Mouse (Mus musculus): ENCODE data around the gene Foxb1. TPM values are rescaled to one million over a fixed set of nuclear protein-coding genes. Genes with fewer than 3 reads are reported as not detected.

Foxb1 gene
- not detected in 2 replicates for polyA plus RNA-seq (2015; fragmentation: Nextera tagmentation; extraction: Ambion mirVana)

DNA sequence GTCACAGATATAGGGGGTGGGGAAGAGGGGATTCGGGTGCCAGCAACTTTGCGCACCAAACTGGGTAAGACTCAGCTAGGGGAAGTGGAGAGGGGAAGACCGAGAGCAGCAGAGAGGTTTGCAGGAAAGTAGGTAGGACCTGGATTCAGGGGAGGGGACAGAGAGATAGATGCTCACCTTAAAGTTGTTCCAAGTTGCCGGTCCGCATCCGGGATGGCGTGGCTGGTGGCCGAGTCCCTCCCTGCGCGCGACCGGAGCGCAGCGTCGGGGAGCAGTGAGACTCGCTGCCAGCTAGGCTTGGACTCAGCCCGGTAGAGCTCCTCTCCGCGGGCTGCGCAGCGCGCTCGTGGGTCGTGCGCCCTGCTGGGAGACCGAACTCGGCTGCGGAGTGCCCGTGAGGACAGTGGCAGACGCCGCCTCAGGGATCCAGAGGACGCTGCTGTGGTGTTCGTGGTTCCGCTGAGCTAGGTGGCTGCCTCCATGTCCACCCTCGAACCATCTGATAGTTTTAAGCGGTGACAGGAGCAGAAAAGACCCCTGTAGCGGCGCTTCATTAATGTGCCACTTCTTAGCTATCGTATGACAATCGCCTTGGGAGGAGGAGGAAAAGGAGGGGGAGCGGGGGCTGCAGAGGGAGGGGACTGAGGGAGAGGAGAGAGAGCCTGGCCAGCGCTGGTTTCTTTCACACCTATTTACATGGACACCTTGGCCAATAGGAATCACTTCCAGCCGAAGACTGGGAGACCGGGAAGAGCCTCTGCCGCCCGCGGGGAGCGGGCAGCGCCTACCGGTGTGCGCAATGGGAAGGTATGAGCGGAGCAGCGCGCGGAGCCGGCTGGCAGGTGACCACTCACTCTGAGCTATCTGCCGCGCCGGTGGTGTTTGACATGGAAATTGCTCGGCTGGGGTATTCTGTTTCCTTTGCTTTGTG lies at the start of gene Foxb1:
TSS of gene Foxb1 (minus strand) at position 570 of the 931 bp plus-strand sequence.
- ATAC-seq (replicated peaks; ENCODE audit: extremely low read depth, insufficient read depth, low FRiP score): no peak
- Histone ChIP-seq H3K9ac (ENCODE audit: low read length) (no peak within 1 kb of the TSS), H3K27ac (ENCODE audit: low read length) (no peak within 1 kb of the TSS), H3K4me3 (ENCODE audit: low read length) (no peak within 1 kb of the TSS; the same call in 1 of the 2 replicates), H3K27me3 (ENCODE audit: control insufficient read depth, insufficient read depth, low read length) (peaks cover 88% of the 10 kb centered on the region), H3K4me1 (ENCODE audit: control insufficient read depth, insufficient read depth, low read length) (peaks cover 3% of the 10 kb centered on the region; the same call in 1 of the 2 replicates), H3K9me3 (replicated peaks; ENCODE audit: control insufficient read depth, low read length) (no peaks in the 10 kb centered on the region), H3K4me2 (ENCODE audit: low read depth, low read length) (no peak within 1 kb of the TSS; the same call in 1 of the 2 replicates), H3K36me3 (ENCODE audit: control insufficient read depth, insufficient read depth) (no peaks in the 10 kb centered on the region)
- WGBS: 1% methylated on average over 60 of the region's 60 CpGs

- Histone ChIP-seq H3K9ac (ENCODE audit: low read length) (no peak overlapping the region), H3K4me2 (ENCODE audit: low read depth, low read length) (no peak overlapping the region), H3K4me3 (ENCODE audit: low read length) (no peak overlapping the region), H3K9me3 (replicated peaks; ENCODE audit: control insufficient read depth, low read length) (peaks cover 3% of the 10 kb centered on the region), H3K36me3 (ENCODE audit: control insufficient read depth, insufficient read depth) (no peaks in the 10 kb centered on the region), H3K4me1 (ENCODE audit: control insufficient read depth, insufficient read depth, low read length) (no peaks in the 10 kb centered on the region), H3K27me3 (ENCODE audit: control insufficient read depth, insufficient read depth, low read length) (no peaks in the 10 kb centered on the region), H3K27ac (ENCODE audit: low read length) (no peak overlapping the region)
- WGBS: 56% methylated on average over 7 of the region's 7 CpGs
- no peak for ATAC-seq (replicated peaks; ENCODE audit: extremely low read depth, insufficient read depth, low FRiP score)
These were observed 29.8 kb upstream of the Foxb1 start for GRCm38 (mm10) chr9:69790562-69790961.

GRCm38 (mm10) chr9:69779996-69780395 lies 19.3 kb upstream of the Foxb1 start:
- WGBS: 69% methylated on average over 2 of the region's 2 CpGs

DNA sequence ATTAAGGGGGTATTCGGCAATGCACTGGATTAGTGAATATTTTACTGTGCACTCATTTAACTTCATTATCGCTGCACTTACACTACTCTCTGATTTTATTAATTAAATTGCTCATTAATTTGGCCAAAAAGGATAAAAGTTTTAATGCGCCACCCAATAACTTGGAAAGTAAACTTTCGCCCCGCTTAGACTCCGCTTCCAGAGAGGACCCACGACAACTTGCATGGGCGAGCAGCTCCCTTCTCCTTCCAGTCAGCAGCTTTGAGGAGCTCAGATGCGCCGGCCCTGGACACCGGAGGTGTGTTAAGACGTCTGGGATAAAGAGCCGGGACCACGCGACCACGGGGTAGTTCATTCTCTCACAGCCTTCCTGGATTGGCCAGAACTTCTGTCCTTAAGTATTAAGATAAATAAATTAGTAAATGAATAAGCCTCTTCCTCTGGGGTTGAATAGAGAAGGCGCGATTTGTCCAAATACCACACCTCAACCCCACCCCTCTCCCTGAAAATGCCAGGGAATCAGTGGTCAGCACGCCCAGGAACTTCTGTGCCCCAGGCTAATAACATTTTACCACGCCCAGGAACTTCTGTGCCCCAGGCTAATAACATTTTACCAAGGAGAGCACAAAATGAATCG lies 9.3 kb upstream of the Foxb1 start:
- Histone ChIP-seq H3K4me2 (ENCODE audit: low read depth, low read length) (no peak overlapping the region), H3K27me3 (ENCODE audit: control insufficient read depth, insufficient read depth, low read length) (peaks cover 82% of the 10 kb centered on the region), H3K9ac (ENCODE audit: low read length) (no peak overlapping the region), H3K4me3 (ENCODE audit: low read length) (no peak overlapping the region), H3K9me3 (replicated peaks; ENCODE audit: control insufficient read depth, low read length) (no peaks in the 10 kb centered on the region), H3K36me3 (ENCODE audit: control insufficient read depth, insufficient read depth) (no peaks in the 10 kb centered on the region), H3K27ac (ENCODE audit: low read length) (no peak overlapping the region), H3K4me1 (ENCODE audit: control insufficient read depth, insufficient read depth, low read length) (no peaks in the 10 kb centered on the region)
- no peak for ATAC-seq (replicated peaks; ENCODE audit: extremely low read depth, insufficient read depth, low FRiP score)
- WGBS: 4% methylated on average over 21 of the region's 21 CpGs

More at GRCm38 (mm10) chr9:69779996-69780395, 19.3 kb upstream of the Foxb1 start:
- Histone ChIP-seq H3K27me3 (ENCODE audit: control insufficient read depth, insufficient read depth, low read length) (peaks cover 19% of the 10 kb centered on the region), H3K27ac (ENCODE audit: low read length) (no peak overlapping the region), H3K9ac (ENCODE audit: low read length) (no peak overlapping the region), H3K4me2 (ENCODE audit: low read depth, low read length) (no peak overlapping the region), H3K4me3 (ENCODE audit: low read length) (no peak overlapping the region), H3K36me3 (ENCODE audit: control insufficient read depth, insufficient read depth) (no peaks in the 10 kb centered on the region), H3K9me3 (replicated peaks; ENCODE audit: control insufficient read depth, low read length) (no peaks in the 10 kb centered on the region), H3K4me1 (ENCODE audit: control insufficient read depth, insufficient read depth, low read length) (no peaks in the 10 kb centered on the region)
- ATAC-seq (replicated peaks; ENCODE audit: extremely low read depth, insufficient read depth, low FRiP score): no peak

GRCm38 (mm10) chr9:69769091-69769948 lies 8.6 kb upstream of the Foxb1 start:
- H3K4me2 ChIP-seq (ENCODE audit: low read depth, low read length): no peak overlapping the region
- H3K9ac ChIP-seq (ENCODE audit: low read length): no peak overlapping the region
- peaks cover 87% of the 10 kb centered on the region for H3K27me3 ChIP-seq (ENCODE audit: control insufficient read depth, insufficient read depth, low read length)
- no peaks in the 10 kb centered on the region; the same call in 1 of the 2 replicates for H3K4me1 ChIP-seq (ENCODE audit: control insufficient read depth, insufficient read depth, low read length)
- no peaks in the 10 kb centered on the region for H3K36me3 ChIP-seq (ENCODE audit: control insufficient read depth, insufficient read depth)
- WGBS: 2% methylated on average over 36 of the region's 36 CpGs
- ATAC-seq (replicated peaks; ENCODE audit: extremely low read depth, insufficient read depth, low FRiP score): no peak
- no peak overlapping the region for H3K4me3 ChIP-seq (ENCODE audit: low read length)
- no peak overlapping the region for H3K27ac ChIP-seq (ENCODE audit: low read length)
- no peaks in the 10 kb centered on the region for H3K9me3 ChIP-seq (replicated peaks; ENCODE audit: control insufficient read depth, low read length)

DNA sequence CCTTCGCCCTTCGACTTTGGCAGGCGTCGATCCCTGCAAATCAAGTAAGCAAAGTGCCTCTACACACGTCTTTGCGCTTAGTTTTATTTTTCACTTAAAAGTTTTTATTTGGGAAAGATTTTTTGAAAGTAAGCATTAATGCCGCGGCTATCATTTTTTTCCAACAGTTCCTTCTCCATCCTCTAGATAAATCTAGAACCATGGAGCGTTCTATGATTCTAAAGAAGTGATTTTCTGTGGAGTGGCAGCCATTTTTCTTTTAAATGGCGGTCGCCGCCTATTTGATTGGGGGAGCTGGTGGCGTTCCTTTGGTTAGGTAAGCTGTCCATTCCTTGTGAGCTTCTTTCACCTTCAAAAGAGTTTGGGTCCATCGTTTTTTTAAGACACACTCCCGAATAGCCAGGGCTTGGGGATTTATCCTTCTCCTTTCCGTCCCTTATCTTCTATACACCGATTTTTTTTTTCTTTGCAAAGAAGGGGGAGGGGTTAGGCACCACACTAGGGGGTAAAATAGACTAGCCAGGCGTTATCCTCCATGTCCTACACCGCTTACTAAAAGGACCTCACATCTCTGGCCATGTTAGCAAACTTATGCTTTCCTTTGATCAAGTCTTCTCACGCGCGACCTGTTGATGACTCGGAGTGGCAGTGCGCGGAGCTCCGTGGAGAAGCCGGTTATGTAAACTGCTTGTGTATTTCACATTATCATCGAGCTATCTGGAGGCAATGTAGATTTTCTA lies 7.6 kb upstream of the Foxb1 start:
- Histone ChIP-seq H3K9ac (ENCODE audit: low read length) (no peak overlapping the region), H3K4me3 (ENCODE audit: low read length) (no peak overlapping the region), H3K9me3 (replicated peaks; ENCODE audit: control insufficient read depth, low read length) (no peaks in the 10 kb centered on the region), H3K36me3 (ENCODE audit: control insufficient read depth, insufficient read depth) (no peaks in the 10 kb centered on the region), H3K27me3 (ENCODE audit: control insufficient read depth, insufficient read depth, low read length) (peaks cover 93% of the 10 kb centered on the region), H3K4me1 (ENCODE audit: control insufficient read depth, insufficient read depth, low read length) (no peaks in the 10 kb centered on the region; the same call in 1 of the 2 replicates), H3K27ac (ENCODE audit: low read length) (no peak overlapping the region), H3K4me2 (ENCODE audit: low read depth, low read length) (no peak overlapping the region)
- no peak for ATAC-seq (replicated peaks; ENCODE audit: extremely low read depth, insufficient read depth, low FRiP score)
- 2% methylated on average over 28 of the region's 28 CpGs for WGBS

DNA sequence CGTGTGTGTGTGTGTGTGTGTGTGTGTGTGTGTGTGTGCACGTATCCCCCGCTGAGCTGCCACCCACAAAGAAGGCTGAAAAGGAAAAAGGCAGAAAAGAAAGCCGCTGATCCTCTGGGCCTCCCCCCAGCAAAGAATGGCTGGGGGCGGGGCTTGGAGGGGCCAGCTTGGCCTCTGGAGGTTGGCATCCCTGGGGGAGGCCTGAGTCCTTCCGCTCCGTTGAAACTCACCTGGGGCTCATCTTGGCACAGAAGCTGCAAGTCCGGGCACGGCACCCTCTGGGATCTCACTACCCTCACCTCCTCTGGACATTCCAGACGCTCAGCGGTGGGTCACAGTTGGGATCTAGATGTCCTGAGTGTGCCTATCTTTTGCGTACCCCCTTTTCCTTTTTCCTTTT lies 6.7 kb upstream of the Foxb1 start:
- no peak overlapping the region for H3K4me2 ChIP-seq (ENCODE audit: low read depth, low read length)

GRCm38 (mm10) chr9:69766936-69767335 lies 6.2 kb upstream of the Foxb1 start:
- no peak for ATAC-seq (replicated peaks; ENCODE audit: extremely low read depth, insufficient read depth, low FRiP score)
- no peaks in the 10 kb centered on the region for H3K9me3 ChIP-seq (replicated peaks; ENCODE audit: control insufficient read depth, low read length)
- no peaks in the 10 kb centered on the region; the same call in 1 of the 2 replicates for H3K4me1 ChIP-seq (ENCODE audit: control insufficient read depth, insufficient read depth, low read length)
- no peaks in the 10 kb centered on the region for H3K36me3 ChIP-seq (ENCODE audit: control insufficient read depth, insufficient read depth)
- under 1% methylated on average over 4 of the region's 4 CpGs for WGBS
- no peak overlapping the region for H3K27ac ChIP-seq (ENCODE audit: low read length)
- H3K4me3 ChIP-seq (ENCODE audit: low read length): no peak overlapping the region
- H3K4me2 ChIP-seq (ENCODE audit: low read depth, low read length): no peak overlapping the region
- no peak overlapping the region for H3K9ac ChIP-seq (ENCODE audit: low read length)
- peaks cover 93% of the 10 kb centered on the region for H3K27me3 ChIP-seq (ENCODE audit: control insufficient read depth, insufficient read depth, low read length)

More for the DNA sequence above, 6.7 kb upstream of the Foxb1 start:
- Histone ChIP-seq H3K9ac (ENCODE audit: low read length) (no peak overlapping the region), H3K4me3 (ENCODE audit: low read length) (no peak overlapping the region), H3K9me3 (replicated peaks; ENCODE audit: control insufficient read depth, low read length) (no peaks in the 10 kb centered on the region), H3K4me1 (ENCODE audit: control insufficient read depth, insufficient read depth, low read length) (no peaks in the 10 kb centered on the region; the same call in 1 of the 2 replicates), H3K27me3 (ENCODE audit: control insufficient read depth, insufficient read depth, low read length) (peaks cover 94% of the 10 kb centered on the region), H3K36me3 (ENCODE audit: control insufficient read depth, insufficient read depth) (no peaks in the 10 kb centered on the region), H3K27ac (ENCODE audit: low read length) (no peak overlapping the region)
- WGBS: 3% methylated on average over 9 of the region's 12 CpGs
- no peak for ATAC-seq (replicated peaks; ENCODE audit: extremely low read depth, insufficient read depth, low FRiP score)

Measured in heart, embryonic 16.5 days (tissue).